Mouse (Mus musculus): ENCODE data around the gene Nelfcd. TPM values are rescaled to one million over a fixed set of nuclear protein-coding genes. Genes with fewer than 3 reads are reported as not detected.

Gene Nelfcd
- 108 TPM in 2 replicates for polyA plus RNA-seq (2015; fragmentation: Nextera tagmentation; extraction: Ambion mirVana)

GRCm38 (mm10) chr2:174415731-174416310, at the start of gene Nelfcd:
TSS of gene Nelfcd (plus strand) at chr2:174415804.
- no peaks in the 10 kb centered on the region for H3K27me3 ChIP-seq (ENCODE audit: control insufficient read depth, insufficient read depth, low read depth, low read length)
- H3K36me3 ChIP-seq (ENCODE audit: control insufficient read depth, insufficient read depth, low read length): 0 out of 2 replicates have a peak, but pooled peaks cover 2% of the 10 kb centered on the region
- H3K27ac ChIP-seq (ENCODE audit: low read length): no peak within 1 kb of the TSS
- peak; percentile 94 for ATAC-seq
- H3K4me3 ChIP-seq (ENCODE audit: low read depth, low read length): peak within 1 kb of the TSS; percentile 70
- peak within 1 kb of the TSS; percentile 82 for H3K9ac ChIP-seq (ENCODE audit: low read depth, low read length)
- H3K4me1 ChIP-seq (ENCODE audit: control insufficient read depth, insufficient read depth, low read length): peaks cover 7% of the 10 kb centered on the region
- peak within 1 kb of the TSS; percentile 87 for H3K4me2 ChIP-seq (ENCODE audit: low read length)
- under 1% methylated on average over 40 of the region's 40 CpGs for WGBS
- H3K9me3 ChIP-seq (replicated peaks; ENCODE audit: control insufficient read depth, low read length, poor library complexity, severe bottlenecking): no peaks in the 10 kb centered on the region

GRCm38 (mm10) chr2:174366571-174366970, 49.0 kb upstream of the Nelfcd start:
- H3K9ac ChIP-seq (ENCODE audit: low read depth, low read length): no peak overlapping the region
- no peaks in the 10 kb centered on the region for H3K36me3 ChIP-seq (ENCODE audit: control insufficient read depth, insufficient read depth, low read length)
- H3K27me3 ChIP-seq (ENCODE audit: control insufficient read depth, insufficient read depth, low read depth, low read length): no peaks in the 10 kb centered on the region
- no peaks in the 10 kb centered on the region for H3K9me3 ChIP-seq (replicated peaks; ENCODE audit: control insufficient read depth, low read length, poor library complexity, severe bottlenecking)
- no peak overlapping the region for H3K4me2 ChIP-seq (ENCODE audit: low read length)
- ATAC-seq: no peak
- no peak overlapping the region for H3K4me3 ChIP-seq (ENCODE audit: low read depth, low read length)
- no peak overlapping the region for H3K27ac ChIP-seq (ENCODE audit: low read length)
- WGBS: 85% methylated on average over 10 of the region's 10 CpGs
- H3K4me1 ChIP-seq (ENCODE audit: control insufficient read depth, insufficient read depth, low read length): no peaks in the 10 kb centered on the region

GRCm38 (mm10) chr2:174381021-174381420, 34.6 kb upstream of the Nelfcd start:
- Histone ChIP-seq H3K9me3 (replicated peaks; ENCODE audit: control insufficient read depth, low read length, poor library complexity, severe bottlenecking) (no peaks in the 10 kb centered on the region), H3K27me3 (ENCODE audit: control insufficient read depth, insufficient read depth, low read depth, low read length) (no peaks in the 10 kb centered on the region), H3K27ac (ENCODE audit: low read length) (no peak overlapping the region), H3K36me3 (ENCODE audit: control insufficient read depth, insufficient read depth, low read length) (no peaks in the 10 kb centered on the region), H3K4me1 (ENCODE audit: control insufficient read depth, insufficient read depth, low read length) (no peaks in the 10 kb centered on the region), H3K4me3 (ENCODE audit: low read depth, low read length) (no peak overlapping the region), H3K4me2 (ENCODE audit: low read length) (no peak overlapping the region), H3K9ac (ENCODE audit: low read depth, low read length) (no peak overlapping the region)
- ATAC-seq: no peak
- 92% methylated on average over 9 of the region's 9 CpGs for WGBS

GRCm38 (mm10) chr2:174391936-174392335, 23.7 kb upstream of the Nelfcd start:
- Histone ChIP-seq H3K36me3 (ENCODE audit: control insufficient read depth, insufficient read depth, low read length) (no peaks in the 10 kb centered on the region), H3K4me2 (ENCODE audit: low read length) (no peak overlapping the region), H3K27ac (ENCODE audit: low read length) (no peak overlapping the region), H3K9ac (ENCODE audit: low read depth, low read length) (no peak overlapping the region), H3K9me3 (replicated peaks; ENCODE audit: control insufficient read depth, low read length, poor library complexity, severe bottlenecking) (0 out of 2 replicates have a peak, but pooled peaks cover 3% of the 10 kb centered on the region), H3K4me1 (ENCODE audit: control insufficient read depth, insufficient read depth, low read length) (no peaks in the 10 kb centered on the region), H3K27me3 (ENCODE audit: control insufficient read depth, insufficient read depth, low read depth, low read length) (no peaks in the 10 kb centered on the region), H3K4me3 (ENCODE audit: low read depth, low read length) (no peak overlapping the region)
- ATAC-seq: no peak
- WGBS: 90% methylated on average over 3 of the region's 3 CpGs

- Histone ChIP-seq H3K27me3 (ENCODE audit: control insufficient read depth, insufficient read depth, low read depth, low read length) (no peaks in the 10 kb centered on the region), H3K9ac (ENCODE audit: low read depth, low read length) (no peak overlapping the region), H3K36me3 (ENCODE audit: control insufficient read depth, insufficient read depth, low read length) (no peaks in the 10 kb centered on the region), H3K4me2 (ENCODE audit: low read length) (no peak overlapping the region), H3K27ac (ENCODE audit: low read length) (no peak overlapping the region), H3K4me1 (ENCODE audit: control insufficient read depth, insufficient read depth, low read length) (no peaks in the 10 kb centered on the region), H3K9me3 (replicated peaks; ENCODE audit: control insufficient read depth, low read length, poor library complexity, severe bottlenecking) (0 out of 2 replicates have a peak, but pooled peaks cover 3% of the 10 kb centered on the region), H3K4me3 (ENCODE audit: low read depth, low read length) (no peak overlapping the region)
- no peak for ATAC-seq
- 67% methylated on average over 9 of the region's 9 CpGs for WGBS
Observed at GRCm38 (mm10) chr2:174392554-174392953, 23.1 kb upstream of the Nelfcd start.

- Histone ChIP-seq H3K4me3 (ENCODE audit: low read depth, low read length) (no peak overlapping the region), H3K4me1 (ENCODE audit: control insufficient read depth, insufficient read depth, low read length) (no peaks in the 10 kb centered on the region), H3K9me3 (replicated peaks; ENCODE audit: control insufficient read depth, low read length, poor library complexity, severe bottlenecking) (0 out of 2 replicates have a peak, but pooled peaks cover 3% of the 10 kb centered on the region), H3K36me3 (ENCODE audit: control insufficient read depth, insufficient read depth, low read length) (no peaks in the 10 kb centered on the region), H3K4me2 (ENCODE audit: low read length) (no peak overlapping the region), H3K27me3 (ENCODE audit: control insufficient read depth, insufficient read depth, low read depth, low read length) (no peaks in the 10 kb centered on the region), H3K27ac (ENCODE audit: low read length) (no peak overlapping the region), H3K9ac (ENCODE audit: low read depth, low read length) (no peak overlapping the region)
- 81% methylated on average over 5 of the region's 5 CpGs for WGBS
- ATAC-seq: no peak
Observed at GRCm38 (mm10) chr2:174393383-174393782, 22.2 kb upstream of the Nelfcd start.

- no peak for ATAC-seq
- H3K36me3 ChIP-seq (ENCODE audit: control insufficient read depth, insufficient read depth, low read length): no peaks in the 10 kb centered on the region
- H3K9me3 ChIP-seq (replicated peaks; ENCODE audit: control insufficient read depth, low read length, poor library complexity, severe bottlenecking): 0 out of 2 replicates have a peak, but pooled peaks cover 3% of the 10 kb centered on the region
- H3K4me3 ChIP-seq (ENCODE audit: low read depth, low read length): no peak overlapping the region
- no peak overlapping the region for H3K4me2 ChIP-seq (ENCODE audit: low read length)
- no peaks in the 10 kb centered on the region for H3K4me1 ChIP-seq (ENCODE audit: control insufficient read depth, insufficient read depth, low read length)
- H3K27me3 ChIP-seq (ENCODE audit: control insufficient read depth, insufficient read depth, low read depth, low read length): no peaks in the 10 kb centered on the region
- no peak overlapping the region for H3K9ac ChIP-seq (ENCODE audit: low read depth, low read length)
- 81% methylated on average over 10 of the region's 10 CpGs for WGBS
- H3K27ac ChIP-seq (ENCODE audit: low read length): no peak overlapping the region
Observed at GRCm38 (mm10) chr2:174396643-174397042, 19.0 kb upstream of the Nelfcd start.

- Histone ChIP-seq H3K27ac (ENCODE audit: low read length) (no peak overlapping the region), H3K4me3 (ENCODE audit: low read depth, low read length) (no peak overlapping the region), H3K9ac (ENCODE audit: low read depth, low read length) (no peak overlapping the region), H3K4me1 (ENCODE audit: control insufficient read depth, insufficient read depth, low read length) (no peaks in the 10 kb centered on the region), H3K4me2 (ENCODE audit: low read length) (no peak overlapping the region), H3K9me3 (replicated peaks; ENCODE audit: control insufficient read depth, low read length, poor library complexity, severe bottlenecking) (0 out of 2 replicates have a peak, but pooled peaks cover under 1% of the 10 kb centered on the region), H3K36me3 (ENCODE audit: control insufficient read depth, insufficient read depth, low read length) (no peaks in the 10 kb centered on the region), H3K27me3 (ENCODE audit: control insufficient read depth, insufficient read depth, low read depth, low read length) (no peaks in the 10 kb centered on the region)
- WGBS: 96% methylated on average over 1 of the region's 1 CpGs
- ATAC-seq: no peak
Observed at GRCm38 (mm10) chr2:174397065-174397464, 18.5 kb upstream of the Nelfcd start.

- no peaks in the 10 kb centered on the region for H3K36me3 ChIP-seq (ENCODE audit: control insufficient read depth, insufficient read depth, low read length)
- H3K9ac ChIP-seq (ENCODE audit: low read depth, low read length): no peak overlapping the region
- no peaks in the 10 kb centered on the region for H3K27me3 ChIP-seq (ENCODE audit: control insufficient read depth, insufficient read depth, low read depth, low read length)
- no peaks in the 10 kb centered on the region for H3K9me3 ChIP-seq (replicated peaks; ENCODE audit: control insufficient read depth, low read length, poor library complexity, severe bottlenecking)
- H3K4me1 ChIP-seq (ENCODE audit: control insufficient read depth, insufficient read depth, low read length): no peaks in the 10 kb centered on the region
- WGBS: 86% methylated on average over 6 of the region's 6 CpGs
- H3K27ac ChIP-seq (ENCODE audit: low read length): no peak overlapping the region
- H3K4me3 ChIP-seq (ENCODE audit: low read depth, low read length): no peak overlapping the region
- ATAC-seq: no peak
- no peak overlapping the region for H3K4me2 ChIP-seq (ENCODE audit: low read length)
Observed at GRCm38 (mm10) chr2:174397881-174398280, 17.7 kb upstream of the Nelfcd start.
